Mouse (Mus musculus) MEL-GATA-1-ER (cell line): ENCODE measurements around the gene Mymx.
A peak's percentile ranks its signal among the peaks of the same experiment; 100 is the strongest.

Experiments
- DNase-seq: peaks from one replicate; pipeline ENCODE4 v3.0.0-alpha.2; 2012; ENCODE audit warnings: low read depth; ENCODE audit errors: extremely low read depth

Gene Mymx

DNA sequence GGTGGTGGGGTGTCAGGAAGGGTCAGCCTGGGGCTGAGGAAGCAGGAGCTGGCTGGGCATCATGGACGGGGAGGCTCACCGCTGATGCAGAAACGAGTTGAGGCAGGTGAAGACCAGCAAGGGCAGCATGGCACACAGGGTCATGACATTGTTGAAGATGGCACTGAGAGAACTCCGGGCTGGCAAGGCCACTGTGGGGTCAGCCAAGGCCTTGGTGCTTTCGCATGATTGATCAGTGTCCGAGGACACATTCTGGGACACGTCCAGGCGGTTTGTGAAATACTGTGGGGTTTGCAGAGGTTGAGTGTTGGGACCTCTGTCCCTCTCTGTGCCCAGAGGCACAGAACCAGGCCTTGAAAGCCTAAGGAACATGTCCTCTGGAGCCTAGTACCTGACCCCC, 12.1 kb downstream of the Mymx start:
- no peak for DNase-seq

DNA sequence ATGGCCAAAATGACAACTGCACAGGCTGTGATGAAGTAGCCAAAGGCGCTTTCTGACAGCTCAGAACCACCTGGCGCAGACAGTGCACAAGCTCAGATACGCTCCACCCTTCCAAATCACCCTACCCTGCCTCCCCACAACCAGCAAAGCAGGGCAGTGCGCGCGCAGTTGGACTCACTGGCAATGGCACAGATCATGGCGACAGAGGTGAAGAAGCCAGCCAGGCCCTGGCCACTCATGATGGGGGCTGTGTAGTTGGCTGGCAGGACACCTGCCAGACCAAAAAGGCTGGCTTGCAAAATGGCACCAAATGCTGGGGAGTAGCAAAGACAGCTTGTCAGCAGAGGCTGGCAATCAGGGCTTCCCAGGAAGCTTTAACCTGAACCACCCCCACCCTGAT, 12.7 kb downstream of the Mymx start:
- no peak for DNase-seq

DNA sequence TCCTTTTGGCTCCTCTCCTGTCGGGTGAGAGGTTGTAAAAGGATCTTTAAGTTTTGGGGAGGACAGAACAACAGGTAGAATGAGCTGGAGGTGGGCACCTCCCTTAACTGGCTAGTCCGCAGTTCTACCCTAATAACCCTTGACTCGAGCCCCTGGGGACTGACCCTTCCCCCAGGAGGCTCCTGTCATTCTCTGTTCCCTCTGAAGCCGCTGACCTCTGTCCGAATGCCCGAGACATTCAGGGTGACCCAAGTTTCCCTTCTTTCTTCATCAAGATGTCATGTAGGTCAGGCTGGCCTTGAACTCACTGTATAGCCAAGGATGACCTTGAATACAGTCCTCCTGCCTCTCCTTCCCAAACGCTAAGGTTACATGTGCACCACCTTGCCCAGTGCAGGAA, 13.5 kb downstream of the Mymx start:
- no peak for DNase-seq

DNA sequence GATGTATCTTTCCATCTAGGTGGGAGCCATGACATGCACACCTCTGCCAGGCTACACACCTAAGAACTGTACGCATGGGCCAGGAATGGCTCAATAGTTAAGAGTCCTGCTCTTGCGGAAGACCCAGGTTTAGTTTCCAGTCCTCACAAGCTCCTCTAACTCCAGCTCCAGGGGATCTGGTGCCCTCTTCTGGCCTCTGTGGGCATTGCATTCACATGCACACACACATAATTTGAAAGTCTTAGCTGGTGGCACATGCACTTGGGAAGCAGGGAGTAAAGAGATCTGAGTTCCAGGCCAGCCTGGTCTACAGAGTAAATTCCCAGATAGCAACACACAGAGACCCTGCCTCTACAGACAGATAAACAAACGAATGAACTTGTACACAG, 15.5 kb downstream of the Mymx start:
- no peak for DNase-seq

DNA sequence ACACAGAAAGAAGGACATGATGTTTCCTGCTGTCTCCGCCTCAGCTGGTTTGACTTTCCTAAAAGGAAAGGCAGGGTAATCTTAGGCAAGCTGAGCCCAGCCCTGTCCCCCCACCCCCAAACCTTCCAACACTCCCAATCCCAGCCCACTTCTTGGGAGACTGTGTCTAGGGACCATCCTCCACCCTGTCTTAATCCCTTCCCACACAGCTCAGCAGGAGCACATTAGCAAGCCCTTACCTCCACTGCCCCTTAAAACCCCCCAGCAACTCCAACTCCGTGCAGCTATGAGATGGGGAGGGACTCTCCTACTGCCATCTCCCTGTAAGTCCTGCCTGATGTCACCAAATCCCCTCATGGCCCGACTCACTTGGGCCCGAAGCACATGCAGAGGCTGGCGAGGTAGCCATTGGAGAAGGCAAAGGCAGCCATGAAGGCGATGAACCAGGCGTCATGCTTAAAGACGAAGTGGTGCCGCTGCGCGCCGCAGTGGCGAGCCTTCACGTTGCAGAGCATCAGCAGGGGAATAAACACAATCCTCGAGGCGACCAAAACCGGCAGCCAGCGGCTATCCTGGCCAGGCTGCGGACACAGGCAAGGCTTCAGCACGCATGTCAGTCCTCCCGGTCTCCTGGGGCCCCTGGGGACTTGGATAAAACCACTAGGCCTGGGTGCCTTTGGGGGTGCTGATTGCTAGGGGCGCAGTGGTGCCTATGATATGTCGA, 16.0 kb downstream of the Mymx start:
- DNase-seq, result no peak

DNA sequence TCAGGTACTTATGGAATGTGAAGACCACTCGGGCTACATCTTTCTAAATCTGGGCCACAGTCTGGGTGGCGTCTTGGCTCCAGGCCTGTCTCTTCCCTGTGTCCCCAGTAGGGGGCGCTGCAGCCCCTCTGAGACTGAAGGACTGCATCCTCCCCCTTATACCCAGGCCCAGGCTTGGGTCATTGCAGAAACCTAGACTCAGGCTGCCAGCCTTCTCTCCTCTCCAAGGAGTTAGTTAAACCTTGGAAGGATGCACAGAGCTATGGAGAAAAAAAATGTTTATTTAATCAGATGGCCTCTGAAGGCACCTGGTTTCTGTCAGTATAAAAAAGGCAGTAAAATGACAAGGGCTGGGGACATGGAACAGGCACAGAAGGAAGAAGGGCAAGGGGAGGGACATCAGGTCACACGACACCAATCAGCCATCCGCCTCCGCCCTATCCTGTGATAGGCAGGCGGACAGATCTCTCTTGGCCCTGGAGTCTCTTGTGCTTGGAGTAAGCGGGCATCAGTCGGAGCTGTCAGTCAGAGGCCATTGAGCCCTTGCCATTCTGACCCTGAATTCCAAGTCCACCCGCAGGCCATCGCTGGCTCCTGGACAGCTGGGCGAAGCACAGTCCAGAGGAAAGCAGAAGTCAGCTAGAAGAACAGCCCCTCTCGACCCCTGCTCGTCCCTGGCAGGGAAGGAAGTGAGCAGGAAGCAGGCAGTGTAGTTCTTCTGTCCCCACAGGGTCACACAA, 16.8 kb downstream of the Mymx start:
- DNase-seq, result no peak

DNA sequence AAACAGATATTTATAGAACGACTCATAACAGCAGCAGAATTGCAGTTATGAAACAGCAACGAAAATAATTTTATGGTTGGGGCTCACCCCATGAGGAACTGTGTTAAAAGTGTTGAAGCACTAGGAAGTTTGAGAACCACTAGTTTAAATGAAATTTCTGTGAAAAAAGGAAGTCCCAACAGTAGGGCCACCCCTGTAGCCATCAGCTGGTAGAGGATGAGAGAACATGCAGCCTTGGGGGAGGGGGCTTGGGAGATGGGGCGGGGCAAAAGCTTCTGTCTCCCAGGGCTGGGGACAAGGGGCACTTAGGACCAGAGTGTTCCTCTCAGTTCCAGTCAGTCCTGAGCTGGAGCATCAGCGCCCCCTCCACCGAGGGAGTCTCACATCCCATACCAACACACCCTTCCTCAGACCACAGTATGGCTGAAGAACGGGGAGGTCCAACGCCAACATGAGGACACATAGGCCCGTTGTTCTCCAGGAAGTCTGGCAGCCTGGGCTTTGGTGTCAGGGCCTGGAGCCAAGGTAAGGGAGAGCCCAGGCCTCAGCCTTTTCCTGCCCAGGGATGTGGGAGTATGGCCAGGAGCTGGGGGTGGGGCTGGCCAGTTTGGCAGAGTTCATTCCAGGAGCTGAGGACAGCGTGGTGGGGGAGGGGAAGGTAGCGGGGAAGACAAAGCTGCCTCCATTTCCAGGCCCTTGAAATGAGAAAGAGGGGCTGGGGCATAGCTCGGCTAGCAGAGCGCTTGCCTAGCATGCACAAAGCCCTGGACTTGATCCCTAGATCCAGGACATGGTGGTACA, 17.6 kb downstream of the Mymx start:
- DNase-seq, result no peak

DNA sequence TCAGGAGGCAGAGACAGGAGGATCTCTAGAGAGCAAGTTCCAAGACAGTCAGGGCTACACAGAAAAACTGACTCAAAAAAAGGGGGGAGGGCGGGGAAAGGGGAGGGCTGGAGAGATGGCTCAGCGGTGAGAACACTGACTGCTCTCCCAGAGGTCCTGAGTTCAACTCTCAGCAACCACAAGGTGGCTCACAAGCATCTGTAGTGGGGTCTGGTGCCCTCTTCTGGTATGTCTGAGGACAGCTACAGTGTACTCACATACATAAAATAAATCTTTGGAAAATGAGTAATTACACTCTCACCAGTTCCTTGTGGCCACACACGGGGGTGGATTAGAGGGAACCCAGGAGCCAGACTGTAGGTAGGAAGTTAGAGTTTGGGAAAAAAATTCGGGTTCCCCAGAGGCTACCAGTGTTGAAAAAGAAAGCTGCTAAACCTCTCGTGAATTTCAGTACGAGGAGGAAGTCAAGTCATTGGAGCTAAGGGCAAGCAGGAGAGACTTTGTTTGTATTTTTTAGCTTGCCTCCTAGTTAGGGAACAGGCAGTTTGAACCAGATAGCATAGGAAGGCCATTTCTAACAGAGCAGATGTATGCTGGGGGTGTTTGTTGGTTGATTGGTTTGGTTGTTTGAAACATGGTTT, 19.1 kb downstream of the Mymx start:
- no peak for DNase-seq

DNA sequence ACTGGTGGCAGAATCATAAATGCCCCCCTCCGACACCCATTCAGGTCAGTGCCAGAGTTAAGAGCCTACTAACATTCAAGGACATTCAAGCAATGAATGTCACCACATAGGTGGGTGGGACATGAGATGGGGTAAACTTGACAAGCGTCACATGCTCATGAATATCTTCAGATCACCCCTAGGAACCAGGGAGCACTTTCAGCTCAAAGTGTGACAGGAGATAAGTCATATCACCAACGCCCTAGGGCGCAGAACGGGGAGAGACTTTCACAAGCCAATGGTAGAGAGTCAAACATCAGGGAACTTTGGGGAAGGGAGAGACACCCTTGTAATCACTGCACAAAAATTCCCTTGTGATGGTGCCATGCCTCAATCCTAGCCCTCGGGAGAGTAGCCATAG, 19.7 kb downstream of the Mymx start:
- no peak for DNase-seq

DNA sequence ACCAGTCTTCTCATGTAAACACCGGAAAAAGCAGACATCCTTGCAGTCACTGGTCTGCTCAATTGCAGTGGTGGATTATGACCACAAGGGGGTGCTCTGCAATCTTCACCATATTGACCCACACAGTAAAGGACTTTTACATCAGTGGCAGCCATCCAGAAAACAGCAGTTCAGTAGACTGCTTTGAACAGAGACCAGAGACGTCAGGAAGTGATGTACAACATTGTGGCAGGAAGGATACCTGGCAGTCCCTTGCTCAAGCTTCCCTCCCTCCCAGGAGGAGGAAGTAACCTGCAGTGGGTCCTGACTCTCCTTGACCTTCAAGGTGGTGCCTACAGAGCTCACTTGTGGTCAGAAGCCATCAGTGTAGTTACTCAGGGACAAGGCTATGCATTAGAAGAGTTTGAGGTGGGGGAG, 20.3 kb downstream of the Mymx start:
- no peak for DNase-seq

DNA sequence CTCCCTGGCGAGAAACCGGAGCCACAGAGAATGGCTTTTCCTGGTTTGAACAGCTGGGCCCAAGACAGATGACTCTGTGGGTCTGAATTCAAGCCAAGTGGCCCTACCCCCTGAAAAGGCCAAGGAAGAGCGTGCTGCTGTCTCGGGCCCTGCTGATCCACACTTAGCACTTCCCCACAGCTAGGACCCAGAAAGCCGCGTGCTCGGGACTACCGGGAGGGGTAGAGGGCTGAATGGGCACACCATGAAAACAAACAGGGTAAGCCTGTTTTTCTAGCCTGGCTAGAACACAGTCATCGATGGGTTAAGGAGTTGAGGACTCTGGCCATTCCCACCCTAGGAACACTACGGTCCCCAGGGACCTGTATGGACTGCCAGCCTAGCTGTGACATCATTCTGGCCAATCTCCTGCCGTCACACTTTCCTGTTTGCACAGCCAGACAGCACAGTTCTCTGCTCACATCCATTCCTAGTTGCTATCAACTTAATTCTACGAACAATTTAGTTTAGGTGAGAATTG, 20.9 kb downstream of the Mymx start:
- no peak for DNase-seq

DNA sequence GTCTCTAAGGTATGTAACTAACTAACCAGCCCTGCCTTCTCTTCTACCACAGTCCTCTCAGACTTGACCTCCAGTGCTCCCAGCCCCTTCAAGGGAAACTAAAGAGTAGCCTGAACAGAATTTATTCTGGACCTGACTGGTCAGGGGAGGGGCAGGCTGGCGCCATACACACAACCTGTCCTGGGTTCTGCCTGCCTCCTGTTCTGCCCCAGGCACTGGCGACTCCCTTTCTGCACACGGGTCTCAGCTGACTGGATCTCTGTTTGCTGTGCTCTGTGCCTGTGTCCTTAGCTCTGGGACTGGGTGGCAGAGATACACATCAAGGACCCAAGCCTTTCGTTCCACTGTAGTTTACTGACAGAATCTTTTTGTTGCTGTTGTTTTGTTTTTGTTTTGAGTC, 22.3 kb downstream of the Mymx start:
- DNase-seq, result no peak

DNA sequence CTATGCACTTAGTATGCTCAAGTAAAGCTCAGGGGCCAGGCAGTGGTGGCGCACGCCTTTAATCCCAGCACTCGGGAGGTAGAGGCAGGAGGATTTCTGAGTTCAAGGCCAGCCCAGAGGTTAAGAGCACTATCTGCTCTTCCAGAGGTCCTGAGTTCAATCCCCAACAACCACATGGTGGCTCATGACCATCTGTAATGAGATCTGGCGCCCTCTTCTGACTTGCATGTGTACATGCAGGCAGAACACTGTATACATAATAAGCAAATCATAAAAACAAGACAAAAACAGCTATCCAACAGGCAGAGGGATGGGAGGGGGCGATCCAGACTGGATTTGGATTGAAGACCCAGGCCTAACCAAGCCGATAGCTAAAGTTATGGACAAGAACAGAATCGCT, 23.1 kb downstream of the Mymx start:
- DNase-seq, result no peak

DNA sequence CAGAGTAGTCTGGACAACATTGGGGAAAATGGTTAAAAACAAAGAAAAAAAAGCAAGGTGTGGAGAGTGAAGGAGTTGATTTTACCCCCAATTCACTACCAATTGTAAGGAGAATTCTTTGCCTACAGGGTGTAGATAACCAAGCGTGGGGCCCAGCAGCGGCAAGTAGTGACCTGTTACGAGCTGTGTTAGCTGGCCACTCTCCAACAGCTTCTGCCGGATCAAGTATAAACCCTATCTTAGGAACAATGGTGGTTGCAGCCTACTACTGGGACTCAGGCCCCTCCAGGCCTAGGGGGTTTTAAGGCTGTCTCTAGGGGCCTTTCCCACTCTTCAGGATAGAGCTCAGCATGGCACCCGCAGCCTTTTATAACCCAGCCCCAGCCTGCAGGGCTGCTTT, 23.7 kb downstream of the Mymx start:
- DNase-seq, result no peak

DNA sequence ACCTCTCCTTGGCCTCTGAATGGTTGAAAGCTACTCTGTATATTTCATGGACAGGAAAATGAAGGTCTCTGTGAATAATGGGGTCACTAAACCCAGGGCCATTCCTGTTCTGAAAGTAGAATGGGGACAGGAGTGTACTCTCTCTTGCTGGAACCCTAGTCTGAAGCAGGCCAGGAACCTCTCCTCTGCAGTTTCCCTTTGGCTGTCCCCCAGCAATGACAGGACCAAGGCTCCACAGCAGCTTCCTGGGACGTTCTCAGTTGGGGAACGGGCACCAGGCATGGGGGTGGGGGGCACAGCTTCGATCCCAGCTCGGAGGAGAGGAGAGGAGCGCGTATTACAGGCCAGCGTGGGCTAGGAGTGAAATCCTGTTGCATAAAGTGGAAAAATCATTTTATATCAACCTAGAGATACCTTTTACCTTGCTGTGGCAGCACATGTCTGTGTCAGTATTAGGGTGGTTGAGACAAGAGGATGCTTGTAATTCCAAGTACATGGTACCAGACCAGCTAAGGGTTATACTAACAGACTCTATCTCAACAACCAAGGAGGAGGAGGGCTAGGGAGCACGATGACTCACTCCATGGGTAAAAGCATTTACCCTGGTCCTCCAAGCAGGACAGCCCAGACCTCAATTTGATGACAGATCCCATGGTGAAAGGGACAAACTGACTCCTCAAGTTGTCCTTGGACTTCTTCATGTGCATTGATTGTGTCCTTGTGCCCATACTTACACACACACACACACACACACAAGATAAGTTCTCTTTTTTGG, 26.6 kb downstream of the Mymx start:
- no peak for DNase-seq

DNA sequence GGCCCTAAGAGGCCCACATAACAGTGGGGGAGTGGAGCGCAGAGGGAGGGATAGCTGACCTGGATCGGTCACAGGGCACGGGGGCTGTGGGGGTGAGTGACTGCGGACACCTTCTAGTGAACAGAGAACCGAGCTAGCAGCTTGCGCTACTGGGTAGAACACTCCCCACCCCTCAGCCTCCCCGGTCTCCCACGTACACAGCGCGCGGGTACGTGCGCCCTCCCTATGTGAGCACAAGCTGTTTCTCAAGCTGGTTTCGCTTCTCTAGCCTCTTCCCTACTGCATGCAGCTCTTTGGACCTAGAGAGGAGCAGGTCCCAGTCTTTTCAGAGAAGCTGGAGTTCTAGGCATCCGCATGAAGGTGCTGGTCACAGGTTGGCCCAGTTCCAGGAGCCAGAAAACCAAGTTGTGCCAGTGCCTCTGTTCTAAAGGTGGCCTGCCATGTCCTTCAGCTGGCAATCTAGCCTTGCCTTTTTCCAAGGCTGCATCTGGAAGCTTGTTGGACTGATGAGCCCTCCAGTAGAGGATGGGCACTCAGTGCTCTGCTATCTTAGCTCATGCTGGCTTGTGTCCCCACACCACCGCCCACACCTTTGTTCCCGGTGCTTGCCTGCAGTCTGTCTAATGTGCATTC, 27.7 kb downstream of the Mymx start:
- no peak for DNase-seq

DNA sequence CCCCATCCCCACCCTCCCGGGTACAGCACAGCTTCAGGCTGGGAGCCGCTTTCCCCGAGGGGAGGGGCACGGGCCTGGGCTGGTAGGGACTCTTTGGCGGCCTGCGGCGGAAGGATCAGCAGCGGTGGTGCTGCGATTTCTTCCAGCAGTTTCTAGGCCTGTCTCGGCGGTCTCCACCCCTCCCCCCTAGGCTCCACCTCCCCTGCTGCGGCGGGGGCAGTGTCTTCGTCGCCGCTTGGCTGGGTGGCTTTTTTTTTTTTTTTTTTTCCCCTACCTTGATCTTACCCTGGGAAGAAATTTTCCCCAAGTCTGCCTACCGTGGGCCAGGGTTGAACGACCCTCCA, 28.1 kb downstream of the Mymx start:
- DNase-seq, result peak; percentile 89

DNA sequence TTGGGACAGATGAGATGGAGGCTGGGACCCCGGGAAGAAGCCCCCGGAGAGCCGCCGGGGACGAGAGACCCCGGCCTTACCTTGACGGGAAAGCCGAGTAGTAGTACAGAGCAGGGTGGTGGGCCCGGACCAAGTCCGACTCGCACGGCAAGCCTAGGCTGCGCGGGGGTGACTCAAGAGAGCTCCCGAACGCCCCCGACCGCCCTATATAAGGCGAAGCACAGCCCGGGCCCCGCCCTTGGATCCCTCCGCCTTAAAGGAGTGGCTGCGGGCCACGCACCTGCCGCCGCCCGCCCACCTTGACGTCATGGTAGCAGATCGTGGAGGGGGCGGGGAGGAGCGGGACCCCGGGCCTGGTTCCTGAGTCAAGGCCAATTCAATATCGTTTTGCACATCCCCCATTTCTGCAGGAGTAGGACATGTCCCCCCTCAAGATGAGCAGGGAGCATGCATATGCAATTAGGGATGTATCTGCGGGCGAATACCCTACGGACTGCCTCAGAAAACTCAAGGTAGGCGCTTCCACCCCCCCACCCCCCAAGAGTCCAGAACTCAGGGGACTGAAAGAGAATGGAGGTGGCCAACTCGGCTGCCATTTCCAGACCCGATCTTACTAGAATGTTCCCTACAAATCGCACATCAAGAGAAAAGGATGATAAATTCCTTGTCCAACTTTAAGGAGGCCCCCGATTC, 28.7 kb downstream of the Mymx start, which contains the start of gene Hsp90ab1:
Hsp90ab1 (minus strand) TSS at position 185 of the 693 bp plus-strand sequence.
- peak; percentile 87 for DNase-seq
